Mouse (Mus musculus): Measurements from ENCODE around the gene Zfp335.
A peak's percentile ranks its signal among the peaks of the same experiment; 100 is the strongest.
"Not testable (repeated sequence)": the region's sequence is repeated elsewhere in the genome, so short reads cannot be mapped to it uniquely, and the experiment has no call there.

Zfp335 gene

DNA sequence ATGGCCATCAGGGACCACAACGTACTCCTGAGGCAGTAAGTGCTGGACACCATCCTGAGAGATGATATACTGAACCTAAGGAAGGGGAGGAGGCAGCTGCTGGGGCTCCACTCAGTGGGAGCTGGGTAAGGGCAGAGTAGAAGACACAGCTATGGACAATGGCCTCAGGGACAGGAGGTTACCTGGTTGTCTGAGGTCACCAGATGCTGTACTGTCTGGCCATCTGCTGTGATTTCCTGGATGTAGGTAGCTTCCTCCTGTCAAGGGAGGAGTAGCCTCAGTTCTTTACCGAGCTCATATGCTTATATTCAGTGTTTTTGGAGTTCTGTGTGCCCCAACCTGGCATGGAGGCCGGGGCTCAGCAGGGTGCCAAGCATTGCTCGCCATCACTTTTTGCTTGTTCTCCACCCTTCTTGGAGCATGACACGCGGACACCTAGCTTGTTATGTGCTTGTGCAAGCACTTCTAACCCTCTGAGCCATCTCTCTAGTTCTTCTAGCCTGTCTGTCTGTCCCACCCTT, 18.8 kb downstream of the Zfp335 start:
- DNase-seq (ENCODE audit: low read depth) = no peak

DNA sequence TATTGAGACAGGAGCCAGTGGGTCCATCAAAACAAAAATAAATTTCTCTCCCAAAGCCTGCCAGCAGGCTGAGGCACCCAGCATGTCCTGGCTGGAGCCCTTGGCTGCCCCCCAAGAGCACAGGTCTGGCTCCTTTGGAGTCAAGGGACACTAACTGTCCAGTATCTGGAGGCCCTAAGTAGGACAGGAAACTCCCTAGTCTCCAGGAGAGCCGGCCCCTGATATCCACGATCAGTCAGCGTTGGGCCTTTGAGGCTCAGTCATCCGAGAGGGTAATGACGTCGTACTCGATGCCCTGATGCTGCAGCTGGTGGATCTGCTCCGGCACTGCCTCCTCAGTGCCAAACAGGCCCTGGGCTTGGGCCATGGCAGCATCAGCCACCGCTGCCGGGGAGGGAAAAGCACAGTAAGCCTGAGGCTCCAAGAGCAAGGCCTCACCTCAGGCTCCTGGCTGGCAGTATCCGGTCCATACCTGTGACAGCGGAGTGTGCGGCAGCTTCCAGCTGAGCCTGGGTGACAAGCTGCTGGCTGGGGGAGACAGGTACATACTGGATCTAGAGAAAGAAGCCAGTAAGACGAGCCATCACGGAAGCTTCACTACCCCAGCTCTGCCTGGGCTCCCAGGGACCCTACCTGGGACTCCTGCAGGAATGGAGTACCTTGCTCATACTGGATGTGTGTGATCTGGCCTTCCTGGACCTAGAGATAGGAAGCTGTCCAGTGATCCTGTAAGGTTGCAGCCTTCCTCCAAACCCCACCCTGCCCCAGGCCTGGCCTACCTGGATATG, 19.5 kb downstream of the Zfp335 start:
- no peak for DNase-seq (ENCODE audit: low read depth)

DNA sequence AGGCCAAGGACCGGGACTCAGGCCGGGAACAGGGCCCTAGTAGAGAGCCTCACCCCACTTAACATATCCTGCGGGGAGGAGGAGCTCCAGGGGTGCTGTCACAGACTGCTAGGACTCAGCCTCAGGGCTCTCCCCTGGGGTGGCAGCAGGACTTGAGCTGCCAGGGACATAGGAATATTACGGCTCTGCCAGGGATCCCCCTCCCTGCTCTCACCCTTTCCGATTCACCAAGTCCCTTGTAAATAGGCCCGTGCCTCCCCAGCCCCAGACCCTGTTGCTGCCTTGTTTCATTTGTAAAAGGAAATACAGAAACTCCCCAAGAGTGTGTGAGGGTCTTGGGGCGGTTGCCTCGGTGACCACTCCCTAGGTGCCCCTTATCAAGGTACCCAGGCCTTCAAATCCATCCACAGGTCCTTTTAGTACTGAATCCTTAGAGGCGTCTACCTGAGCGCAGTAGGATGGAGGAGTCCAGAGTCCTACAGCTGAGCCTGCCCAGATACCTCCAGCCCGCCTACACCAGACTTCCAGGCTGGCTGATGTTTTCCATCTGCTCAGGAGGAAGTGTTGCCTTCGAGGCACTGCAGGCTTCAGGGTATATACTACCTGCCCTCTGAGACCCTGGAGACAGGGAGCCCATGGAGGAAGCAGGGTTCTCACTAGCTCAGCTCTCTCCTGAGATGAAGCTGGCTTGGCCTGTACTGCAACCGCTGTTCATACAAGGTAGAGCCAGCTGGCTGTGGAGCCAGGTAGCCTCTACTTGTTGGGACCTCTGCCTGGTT, 20.3 kb downstream of the Zfp335 start:
- DNase-seq (ENCODE audit: low read depth) = no peak

DNA sequence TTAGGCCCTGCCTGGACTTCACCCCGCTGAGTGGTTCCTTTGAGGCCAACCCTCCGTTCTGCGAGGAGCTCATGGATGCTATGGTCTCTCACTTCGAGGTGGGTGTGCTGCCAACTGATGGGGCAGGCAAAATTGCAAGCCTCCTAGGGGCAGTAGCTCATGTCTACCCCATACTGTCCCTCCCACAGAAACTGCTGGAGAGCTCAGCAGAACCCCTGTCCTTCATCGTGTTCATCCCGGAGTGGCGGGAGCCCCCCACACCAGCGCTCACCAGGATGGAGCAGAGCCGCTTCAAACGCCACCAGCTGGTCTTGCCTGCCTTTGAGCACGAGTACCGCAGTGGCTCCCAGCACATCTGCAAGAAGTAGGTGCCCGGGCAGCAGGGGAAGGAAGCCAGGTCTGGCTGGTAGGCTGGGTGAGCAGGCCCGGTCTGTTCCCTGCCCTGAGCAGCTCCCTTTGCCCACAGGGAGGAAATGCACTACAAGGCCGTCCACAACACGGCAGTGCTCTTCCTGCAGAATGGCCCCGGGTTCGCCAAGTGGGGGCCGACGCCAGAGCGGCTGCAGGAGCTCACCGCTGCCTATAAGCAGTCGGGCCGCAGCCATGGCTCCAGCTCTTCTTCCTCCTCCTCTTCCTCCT, 21.0 kb downstream of the Zfp335 start:
- no peak for DNase-seq (ENCODE audit: low read depth)

- DNase-seq (ENCODE audit: low read depth) = no peak
These were observed 21.6 kb downstream of the Zfp335 start for GRCm38 (mm10) chr2:164889960-164890359.

DNA sequence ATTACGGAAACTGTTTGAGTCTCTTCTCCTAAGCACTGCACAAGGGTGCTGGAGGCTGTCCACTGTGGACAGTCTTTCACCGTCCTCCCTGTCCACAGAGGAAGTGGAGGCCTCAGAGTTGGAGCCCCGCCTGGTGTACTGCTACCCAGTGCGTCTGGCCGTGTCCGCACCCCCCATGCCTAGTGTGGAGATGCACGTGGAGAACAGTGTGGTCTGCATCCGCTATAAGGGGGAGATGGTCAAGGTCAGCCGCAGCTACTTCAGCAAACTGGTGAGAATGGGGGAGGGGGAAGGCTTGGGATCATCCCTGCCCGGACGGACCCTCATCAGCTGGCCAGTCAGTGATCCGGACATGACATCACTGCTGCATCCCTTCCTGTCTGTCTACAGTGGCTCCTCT, 22.6 kb downstream of the Zfp335 start:
- no peak for DNase-seq (ENCODE audit: low read depth)

GRCm38 (mm10) chr2:164886617-164887016, 24.9 kb downstream of the Zfp335 start:
- no peak for DNase-seq (ENCODE audit: low read depth)

DNA sequence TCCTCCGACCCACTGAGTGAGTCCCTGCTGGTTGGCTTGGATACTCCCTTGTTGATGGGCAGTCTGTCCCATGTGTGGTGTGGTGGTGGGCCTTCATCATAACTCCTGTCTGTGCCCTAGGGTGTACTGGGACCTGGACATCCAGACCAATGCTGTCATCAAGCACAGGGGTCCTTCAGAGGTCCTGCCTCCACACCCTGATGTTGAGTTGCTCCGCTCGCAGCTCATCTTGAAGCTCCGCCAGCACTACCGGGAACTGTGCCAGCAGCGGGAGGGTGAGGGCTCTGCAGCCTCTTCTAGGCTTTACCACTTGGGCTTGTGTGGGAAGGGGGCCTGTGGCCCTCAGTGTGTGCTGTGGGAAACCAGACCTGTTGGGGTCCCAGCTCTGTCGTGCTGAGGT, 25.8 kb downstream of the Zfp335 start:
- no peak for DNase-seq (ENCODE audit: low read depth)

- DNase-seq (ENCODE audit: low read depth) = no peak
These were observed 28.9 kb downstream of the Zfp335 start for GRCm38 (mm10) chr2:164882619-164883018.

DNA sequence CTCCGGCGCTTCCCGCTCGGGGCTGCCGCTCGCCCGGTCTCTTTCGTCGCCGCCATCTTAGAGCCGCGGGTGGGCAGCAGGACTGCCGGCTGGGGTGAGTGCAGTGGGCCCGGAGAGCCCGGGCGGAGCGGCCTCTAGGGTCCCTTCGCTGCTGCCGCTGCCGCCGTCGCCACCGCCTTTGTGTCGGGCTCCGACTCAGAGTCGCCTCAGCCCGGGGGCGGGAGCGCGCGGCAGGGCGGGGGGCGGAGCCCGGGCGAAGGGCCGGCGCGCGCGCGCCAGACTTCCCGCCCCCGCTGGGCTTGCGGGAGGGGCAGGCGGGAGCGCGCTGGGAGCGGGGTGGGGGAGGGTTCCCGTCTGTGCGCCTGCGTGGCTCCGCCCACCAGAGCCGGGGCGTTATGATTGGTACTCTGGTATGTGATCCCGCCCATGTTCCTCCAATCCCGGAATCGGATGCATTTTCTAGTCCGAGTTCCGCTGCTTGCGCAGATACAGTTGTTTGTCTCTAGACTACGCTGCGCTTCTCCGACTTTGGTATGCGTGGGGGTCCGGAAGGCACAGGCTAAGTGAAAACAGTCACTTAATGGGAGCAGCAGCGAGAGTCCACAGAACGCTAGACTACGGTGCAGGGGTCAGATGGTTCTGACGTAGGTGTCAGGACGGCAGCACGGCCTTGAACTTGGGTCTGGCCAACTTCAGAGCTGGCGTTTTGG, 31.8 kb downstream of the Zfp335 start:
- peak; percentile 99 for DNase-seq (ENCODE audit: low read depth)

GRCm38 (mm10) chr2:164879228-164879567, 32.4 kb downstream of the Zfp335 start, which contains the start of gene Pcif1:
TSS of gene Pcif1 (plus strand) at chr2:164879304.
- DNase-seq (ENCODE audit: low read depth) = peak; percentile 98

DNA sequence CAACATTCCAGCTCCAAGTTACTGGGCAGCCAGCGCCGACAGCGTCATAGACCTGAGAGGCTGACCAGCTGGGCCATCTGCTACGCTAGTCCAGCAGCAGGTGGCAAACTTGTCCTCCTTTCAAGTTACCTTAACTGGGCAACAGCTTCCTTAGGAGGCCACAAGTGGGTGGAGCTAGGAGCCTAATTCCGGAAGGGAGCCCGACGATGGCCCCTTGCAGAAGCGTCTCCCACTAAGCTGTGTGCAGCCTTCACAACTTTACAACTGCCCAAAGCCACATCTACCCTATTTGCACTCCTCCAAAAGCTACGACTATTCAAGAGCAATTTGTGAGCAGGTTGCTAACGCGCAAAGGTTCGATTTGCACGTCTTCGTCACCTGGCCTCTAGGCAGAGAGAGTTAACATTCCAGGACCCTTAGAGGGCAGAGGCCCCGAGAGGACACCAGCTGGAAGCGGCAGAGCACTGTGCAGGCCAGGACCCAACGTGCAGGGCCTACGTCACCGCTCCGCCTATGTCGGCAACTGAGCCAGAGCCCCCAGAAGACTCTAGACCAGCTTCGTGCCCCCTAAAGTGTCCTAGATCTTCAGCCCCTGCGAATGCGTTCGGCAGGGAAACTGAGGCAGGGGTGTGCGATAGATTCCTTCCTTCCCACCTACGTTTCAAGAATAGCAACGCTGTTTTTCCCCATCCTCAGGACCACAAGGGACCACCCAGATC, 32.9 kb downstream of the Zfp335 start:
- peak; percentile 74 for DNase-seq (ENCODE audit: low read depth)

DNA sequence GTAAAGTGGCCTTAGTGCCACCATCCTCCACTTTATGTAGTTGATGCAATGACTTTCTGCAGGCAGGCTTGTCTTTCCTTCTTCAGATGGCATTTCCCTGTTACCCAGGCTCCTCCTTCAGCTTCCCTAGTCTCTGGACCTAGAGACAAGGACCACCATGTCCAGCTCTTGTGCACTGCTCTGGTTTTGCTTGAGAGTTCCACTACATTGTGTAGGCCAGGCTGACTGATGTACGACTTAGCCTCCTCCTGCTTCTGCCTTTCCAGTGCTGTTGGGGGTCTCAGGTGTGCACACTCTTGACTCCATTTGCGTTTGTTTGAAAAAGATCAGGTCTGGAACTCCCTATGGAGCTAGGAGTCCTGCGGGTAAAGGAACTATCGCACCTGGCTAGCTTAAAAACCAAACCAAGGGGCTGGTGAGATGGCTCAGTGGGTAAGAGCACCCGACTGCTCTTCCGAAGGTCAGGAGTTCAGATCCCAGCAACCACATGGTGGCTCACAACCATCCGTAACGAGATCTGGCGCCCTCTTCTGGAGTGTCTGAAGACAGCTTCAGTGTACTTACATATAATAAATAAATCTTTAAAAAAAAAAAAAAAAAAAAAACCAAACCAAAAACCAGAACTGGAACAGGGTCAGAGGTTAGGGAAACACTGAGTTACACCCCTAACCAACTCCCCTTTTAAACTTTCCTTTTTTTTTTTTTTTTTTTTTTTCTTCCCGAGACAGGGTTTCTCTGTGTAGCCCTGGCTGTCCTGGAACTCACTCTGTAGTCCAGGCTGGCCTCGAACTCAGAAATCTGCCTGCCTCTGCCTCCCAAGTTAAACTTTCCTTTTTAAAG, 34.0 kb downstream of the Zfp335 start:
- DNase-seq (ENCODE audit: low read depth) = peak; percentile 38

DNA sequence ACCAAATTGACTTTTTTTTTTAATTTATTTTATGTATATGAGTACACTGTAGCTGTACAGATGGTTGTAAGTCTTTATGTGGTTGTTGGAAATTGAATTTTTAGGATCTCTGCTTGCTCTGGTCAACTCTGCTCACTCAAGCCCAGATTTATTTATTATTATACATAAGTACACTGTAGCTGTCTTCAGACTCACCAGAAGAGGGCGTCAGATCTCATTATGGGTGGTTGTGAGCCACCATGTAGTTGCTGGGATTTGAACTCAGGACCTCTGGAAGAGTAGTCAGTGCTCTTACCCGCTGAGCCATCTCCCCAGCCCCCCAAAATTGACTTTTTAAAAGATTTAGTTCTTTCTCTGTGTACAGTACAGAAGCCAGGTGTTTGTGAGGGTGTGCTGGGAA, 35.9 kb downstream of the Zfp335 start:
- DNase-seq (ENCODE audit: low read depth) = not testable (repeated sequence)

DNA sequence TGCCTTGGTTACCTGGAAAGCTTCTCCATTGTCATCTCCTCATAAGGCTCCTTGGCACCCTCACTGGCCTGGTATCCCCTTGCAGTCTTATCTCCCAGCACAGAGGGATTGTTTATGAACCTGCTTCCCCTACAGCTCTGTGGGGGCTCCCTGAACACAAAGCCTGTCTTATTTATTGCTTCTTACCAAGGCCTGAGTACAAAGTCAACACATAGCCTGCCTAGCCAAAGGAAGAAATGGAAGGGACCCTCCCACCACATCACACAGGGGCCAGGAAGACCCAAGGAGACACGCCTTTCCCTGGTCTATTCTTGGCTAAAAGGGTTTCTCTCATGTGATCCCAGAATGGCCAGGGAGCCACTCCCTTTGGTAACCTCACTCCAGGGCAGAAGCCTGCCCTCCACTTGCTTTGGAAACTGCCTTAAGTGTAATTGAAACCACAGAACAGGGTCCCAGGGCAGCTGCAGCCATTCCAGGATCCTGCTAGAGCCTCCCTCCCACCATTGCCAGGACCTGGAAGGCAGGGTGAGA, 37.3 kb downstream of the Zfp335 start:
- DNase-seq (ENCODE audit: low read depth) = no peak

- no peak for DNase-seq (ENCODE audit: low read depth)
These were observed 37.9 kb downstream of the Zfp335 start for GRCm38 (mm10) chr2:164873621-164874020.

GRCm38 (mm10) chr2:164871602-164872303, 39.8 kb downstream of the Zfp335 start:
- no peak for DNase-seq (ENCODE audit: low read depth)

DNA sequence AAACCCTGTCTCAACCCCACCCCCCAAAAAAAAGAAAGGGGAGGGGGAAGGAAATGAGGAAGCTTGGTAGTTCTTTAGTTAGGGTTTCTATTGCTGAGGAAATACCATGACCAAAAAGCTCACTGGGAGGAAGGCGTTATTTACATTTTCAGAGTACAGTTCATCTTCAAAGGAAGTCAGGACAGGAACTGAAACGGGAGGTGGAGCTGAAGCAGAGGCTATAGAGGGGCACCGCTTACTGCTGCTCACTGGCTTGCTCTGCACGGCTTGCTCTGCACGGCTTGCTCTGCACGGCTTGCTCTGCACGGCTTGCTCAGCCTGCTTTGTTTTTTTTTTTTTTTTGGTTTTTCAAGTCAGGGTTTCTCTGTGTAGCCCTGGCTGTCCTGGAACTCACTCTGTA, 43.1 kb downstream of the Zfp335 start:
- peak; percentile 73 for DNase-seq (ENCODE audit: low read depth)

- peak; percentile 50 for DNase-seq (ENCODE audit: low read depth)
These were observed 44.0 kb downstream of the Zfp335 start for GRCm38 (mm10) chr2:164867566-164867965.

All from naive thymus-derived CD4-positive, alpha-beta T cell, adult 2 months (primary cell).